Mouse (Mus musculus) limb, embryonic 14.5 days (tissue): Measurements from ENCODE around the gene Fam117a. TPM values are rescaled to one million over a fixed set of nuclear protein-coding genes. Genes with fewer than 3 reads are reported as not detected.
A peak's percentile ranks its signal among the peaks of the same experiment; 100 is the strongest.

ENCODE experiments used
- ATAC-seq: fragments of 200-750 bp; cut with Nextera tagmentation; 2 replicates; pipeline ENCODE4 v1.8.0; 2017; ENCODE audit warnings: low read depth, moderate number of reproducible peaks, moderate TSS enrichment; ENCODE audit not compliant: low FRiP score
- DNase-seq: peaks from one replicate; pipeline ENCODE4 v3.0.0-alpha.2; 2015; ENCODE audit warnings: low spot score
- H3K27ac ChIP-seq: fragments of 300-500 bp; sonication (generic); replicated peaks from 2 replicates; pipeline ENCODE4 v1.5.1; 2014; ENCODE audit warnings: low read depth, mild to moderate bottlenecking, low read length, moderate library complexity, mixed read lengths
- H3K27me3 ChIP-seq: fragments of 300-500 bp; sonication (generic); 2 replicates; pipeline ENCODE4 v1.6.1; 2014; ENCODE audit warnings: low read length, mixed read lengths; ENCODE audit not compliant: control insufficient read depth, insufficient read depth
- H3K36me3 ChIP-seq: fragments of 300-500 bp; sonication (generic); 2 replicates; pipeline ENCODE4 v1.6.1; 2014; ENCODE audit warnings: mild to moderate bottlenecking, low read length, moderate library complexity, mixed read lengths; ENCODE audit not compliant: control insufficient read depth, insufficient read depth
- H3K4me1 ChIP-seq: fragments of 300-500 bp; sonication (generic); 2 replicates; pipeline ENCODE4 v1.6.1; 2014; ENCODE audit warnings: antibody characterized with exemption, low read length, mixed read lengths; ENCODE audit not compliant: control insufficient read depth, insufficient read depth
- H3K4me2 ChIP-seq: fragments of 300-500 bp; sonication (generic); replicated peaks from 2 replicates; pipeline ENCODE4 v1.6.1; 2014; ENCODE audit warnings: low read depth, mild to moderate bottlenecking, low read length, moderate library complexity; ENCODE audit not compliant: severe bottlenecking
- H3K4me3 ChIP-seq: fragments of 300-500 bp; sonication (generic); replicated peaks from 2 replicates; pipeline ENCODE4 v1.5.1; 2014; ENCODE audit warnings: low read length
- H3K9ac ChIP-seq: fragments of 300-500 bp; sonication (generic); 2 replicates; pipeline ENCODE4 v1.6.1; 2014; ENCODE audit warnings: mild to moderate bottlenecking, low read depth, low read length, moderate library complexity; ENCODE audit not compliant: severe bottlenecking
- H3K9me3 ChIP-seq: fragments of 300-500 bp; sonication (generic); 2 replicates; pipeline ENCODE4 v1.6.1; 2016; ENCODE audit warnings: low read length; ENCODE audit not compliant: control insufficient read depth
- POLR2A ChIP-seq: fragments of 200-500 bp; IDR thresholded peaks from 2 replicates; pipeline ENCODE4 v1.8.0; 2012; ENCODE audit warnings: inconsistent platforms, mild to moderate bottlenecking, moderate library complexity, borderline replicate concordance; ENCODE audit not compliant: insufficient read depth, insufficient read length; ENCODE audit errors: extremely low read depth
- WGBS: fragments of 180-500 bp; shearing (Covaris S2); extraction: QIAGEN DNeasy Blood & Tissue Kit; methylation state at CpG from one replicate; pipeline ENCODE4 v1.1.7; 2014; 5-methylcytosine and 5-hydroxymethylcytosine counted together
- polyA plus RNA-seq, 2 experiments: library from polyadenylated mRNA; depleted of rRNA in 1 of 2; stranded (reverse) in 1 of 2; unstranded in 1 of 2; fragments of >200 nt; fragmentation: Nextera tagmentation in 1 of 2; extraction: Ambion mirVana in 1 of 2; gene quantifications; 2 replicates each; pipeline versions ENCODE4 v1.2.1 to v1.2.3; 2012 to 2014

Fam117a gene
- polyA plus RNA-seq, 2 experiments, result 19.3 to 48.3 TPM

DNA sequence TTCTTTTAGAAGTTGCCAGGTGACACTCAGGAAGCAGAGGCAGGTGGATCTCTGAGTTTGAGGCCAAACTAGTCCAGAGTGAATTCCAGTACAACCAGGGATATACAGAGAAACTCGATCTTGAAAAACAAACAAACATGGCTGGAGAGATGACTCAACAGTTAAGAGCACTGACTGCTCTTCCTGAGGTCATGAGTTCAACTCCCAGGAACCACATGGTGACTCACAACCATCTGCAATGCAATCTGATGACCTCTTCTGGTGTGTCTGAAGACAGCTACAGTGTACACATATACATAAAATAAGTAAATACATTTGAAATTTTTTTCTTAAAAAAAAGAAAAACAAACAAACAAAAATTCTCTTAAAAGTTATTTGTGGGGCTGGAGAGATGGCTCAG lies 6.2 kb upstream of the Fam117a start:
- no peaks in the 10 kb centered on the region for H3K9me3 ChIP-seq
- no peak for TF ChIP-seq POLR2A
- ATAC-seq (no peak), DNase-seq (no peak)
- no peak overlapping the region for H3K4me3 ChIP-seq
- H3K4me2 ChIP-seq, result no peak overlapping the region
- H3K9ac ChIP-seq, result no peak overlapping the region
- no peaks in the 10 kb centered on the region for H3K4me1 ChIP-seq
- 63% methylated on average over 1 of the region's 1 CpGs for WGBS
- H3K36me3 ChIP-seq, result no peaks in the 10 kb centered on the region
- H3K27me3 ChIP-seq, result no peaks in the 10 kb centered on the region
- no peak overlapping the region for H3K27ac ChIP-seq

DNA sequence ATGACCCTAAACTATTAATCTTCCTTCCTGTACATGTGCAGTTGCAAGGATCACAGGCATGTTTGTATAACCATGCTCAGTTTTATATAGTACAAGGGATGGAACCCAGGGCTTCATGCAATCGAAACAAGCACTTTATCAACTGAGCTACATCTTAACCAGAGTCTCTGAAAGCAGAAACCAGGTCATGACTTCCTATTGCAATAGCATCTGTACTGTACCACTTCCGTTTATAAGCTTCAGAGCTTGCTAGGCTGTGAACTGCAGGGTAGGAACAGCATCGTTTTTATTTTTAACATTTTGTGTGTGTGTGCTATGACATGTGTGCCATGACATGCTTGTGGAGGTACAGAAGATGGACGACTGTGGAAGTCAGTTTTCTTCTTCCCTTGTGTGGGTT lies 3.6 kb upstream of the Fam117a start:
- H3K9me3 ChIP-seq, result no peaks in the 10 kb centered on the region
- no peak overlapping the region for H3K9ac ChIP-seq
- no peak overlapping the region for H3K27ac ChIP-seq
- H3K36me3 ChIP-seq, result no peaks in the 10 kb centered on the region
- no peak for TF ChIP-seq POLR2A
- H3K4me1 ChIP-seq, result peaks cover 9% of the 10 kb centered on the region
- ATAC-seq (no peak), DNase-seq (no peak)
- H3K4me2 ChIP-seq, result no peak overlapping the region
- 54% methylated on average over 4 of the region's 4 CpGs for WGBS
- H3K27me3 ChIP-seq, result no peaks in the 10 kb centered on the region
- no peak overlapping the region for H3K4me3 ChIP-seq

DNA sequence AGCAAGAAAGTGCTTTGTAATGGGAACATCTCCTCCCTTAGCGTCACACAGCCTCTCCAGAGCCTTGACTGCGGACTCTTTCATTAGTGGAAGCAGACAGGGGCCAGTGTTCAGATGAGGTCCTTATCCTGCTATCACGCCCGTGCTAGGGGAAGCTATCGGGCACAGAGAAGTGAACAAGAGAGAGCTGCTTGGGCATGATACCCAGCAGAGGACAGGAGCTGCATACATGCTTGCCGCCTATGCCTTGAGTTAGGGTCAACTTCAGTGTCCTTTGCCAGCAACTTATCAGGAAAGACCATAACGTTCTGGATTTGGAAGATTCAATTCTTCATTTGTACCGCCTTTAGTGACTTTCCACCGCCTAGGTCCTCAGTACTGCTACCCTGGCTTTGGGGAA lies 3.0 kb upstream of the Fam117a start:
- Histone ChIP-seq H3K4me2 (no peak overlapping the region), H3K4me1 (peaks cover 15% of the 10 kb centered on the region), H3K4me3 (no peak overlapping the region), H3K9ac (no peak overlapping the region), H3K27me3 (no peaks in the 10 kb centered on the region), H3K27ac (no peak overlapping the region), H3K36me3 (no peaks in the 10 kb centered on the region), H3K9me3 (no peaks in the 10 kb centered on the region)
- 89% methylated on average over 9 of the region's 9 CpGs for WGBS
- DNase-seq, result no peak
- no peak for ATAC-seq
- TF ChIP-seq POLR2A, result no peak

DNA sequence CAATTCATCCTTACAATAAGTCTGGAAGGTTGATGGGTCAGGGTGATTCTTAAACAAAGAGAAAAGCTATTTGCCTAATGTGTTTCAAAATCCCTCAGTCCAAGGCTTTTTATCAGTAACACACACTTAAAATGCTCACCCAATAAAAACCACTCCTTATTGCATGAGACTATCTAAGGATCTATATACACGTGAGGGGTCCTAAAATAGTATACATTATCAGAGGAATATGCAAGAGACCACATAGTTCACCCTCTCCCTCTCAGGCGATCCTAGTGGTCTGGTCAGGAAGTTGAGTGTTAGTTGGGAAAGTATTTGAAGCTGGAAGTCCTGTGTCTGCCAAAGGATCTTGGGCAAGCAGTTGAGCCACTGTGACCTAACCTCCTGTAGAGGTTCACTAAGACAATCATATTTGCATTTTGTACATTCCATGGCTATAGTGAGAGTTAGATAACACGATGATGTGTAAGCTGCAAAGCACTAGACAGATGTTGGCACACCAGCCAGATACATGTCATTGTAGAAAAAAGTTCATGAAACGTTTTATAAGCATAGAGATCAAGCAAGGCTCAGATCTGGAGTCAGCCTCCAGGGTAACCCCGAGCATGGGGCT lies 2.3 kb upstream of the Fam117a start:
- Histone ChIP-seq H3K9ac (no peak overlapping the region), H3K4me1 (peaks cover 23% of the 10 kb centered on the region), H3K4me3 (no peak overlapping the region), H3K4me2 (no peak overlapping the region), H3K36me3 (no peaks in the 10 kb centered on the region), H3K27me3 (no peaks in the 10 kb centered on the region), H3K27ac (no peak overlapping the region), H3K9me3 (no peaks in the 10 kb centered on the region)
- DNase-seq (no peak), ATAC-seq (no peak)
- WGBS, result 71% methylated on average over 5 of the region's 5 CpGs
- no peak for TF ChIP-seq POLR2A

DNA sequence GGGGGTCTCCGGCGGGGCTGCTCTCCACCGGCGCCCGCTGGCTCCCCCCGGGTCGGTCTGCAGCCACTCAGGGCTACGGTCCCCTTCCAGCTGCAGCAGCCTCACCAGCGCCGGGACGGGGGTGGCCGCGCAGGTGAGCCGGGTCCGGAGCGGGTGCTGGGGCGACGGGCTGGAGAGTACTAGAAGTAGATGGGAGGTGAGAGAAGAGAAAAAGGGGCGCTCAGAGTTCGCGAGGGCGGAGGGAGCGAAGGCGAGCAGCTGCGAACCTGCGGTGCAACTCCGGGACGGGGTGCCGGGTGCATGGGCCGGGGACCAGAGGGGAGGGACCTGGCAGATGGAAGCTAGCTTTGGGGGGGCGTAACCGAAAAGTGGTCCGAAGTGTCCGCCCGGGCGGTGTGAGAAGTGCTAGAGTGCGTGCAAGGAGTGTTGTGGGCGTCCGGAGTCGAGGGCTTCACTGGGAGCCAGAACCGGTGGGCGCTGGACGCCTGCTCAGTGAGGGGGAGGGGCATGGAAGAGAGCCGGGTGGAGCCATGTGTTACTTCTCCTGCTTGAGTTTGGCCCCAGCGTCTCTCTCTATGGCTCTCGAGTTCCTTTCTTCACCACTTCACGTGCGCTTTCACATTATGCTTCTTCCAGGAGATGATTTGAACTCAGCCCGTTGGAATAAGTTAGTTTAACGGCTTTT lies 453 bp downstream of the Fam117a start:
- peak overlapping the region; percentile 50; the same call in 1 of the 2 replicates for H3K27ac ChIP-seq
- peak; percentile 61 for ATAC-seq
- H3K4me2 ChIP-seq, result peak overlapping the region; percentile 74
- WGBS, result 1% methylated on average over 33 of the region's 50 CpGs
- no peaks in the 10 kb centered on the region for H3K27me3 ChIP-seq
- H3K9me3 ChIP-seq, result no peaks in the 10 kb centered on the region
- no peaks in the 10 kb centered on the region for H3K36me3 ChIP-seq
- peaks cover 38% of the 10 kb centered on the region for H3K4me1 ChIP-seq
- peak; percentile 68 for DNase-seq
- peak overlapping the region; percentile 78 for H3K9ac ChIP-seq
- no peak for TF ChIP-seq POLR2A
- peak overlapping the region; percentile 96 for H3K4me3 ChIP-seq
